Mouse (Mus musculus) megakaryocyte, embryonic 14.5 days (primary cell): ENCODE data around the gene Kdm6b. TPM values are rescaled to one million over a fixed set of nuclear protein-coding genes. Genes with fewer than 3 reads are reported as not detected.
A peak's percentile ranks its signal among the peaks of the same experiment; 100 is the strongest.

Experiments used
- H3K27me3 ChIP-seq: replicated peaks from 2 replicates; pipeline ENCODE3; 2012; ENCODE audit warnings: inconsistent platforms
- H3K36me3 ChIP-seq: replicated peaks from 2 replicates; pipeline ENCODE3; 2012; ENCODE audit warnings: low read length, inconsistent platforms, mixed read lengths
- H3K4me1 ChIP-seq: 2 replicates; pipeline ENCODE4 v1.6.1; 2012; ENCODE audit warnings: inconsistent platforms
- H3K4me3 ChIP-seq: replicated peaks from 2 replicates; pipeline ENCODE3; 2012; ENCODE audit warnings: moderate library complexity, mild to moderate bottlenecking, inconsistent platforms
- H3K9me3 ChIP-seq: 2 replicates; pipeline ENCODE4 v1.6.1; 2012; ENCODE audit warnings: inconsistent platforms
- FLI1 ChIP-seq: IDR thresholded peaks from 2 replicates; pipeline ENCODE4 v1.6.1; 2012; ENCODE audit warnings: low read length, inconsistent platforms, mixed read lengths
- GATA1 ChIP-seq: IDR thresholded peaks from 3 replicates; pipeline ENCODE4 v1.6.1; 2012; ENCODE audit warnings: mixed read lengths, low read length, inconsistent platforms, borderline replicate concordance
- polyA plus RNA-seq: library from polyadenylated mRNA; stranded (reverse); fragments of >175 nt; gene quantifications from 2 replicates; pipeline ENCODE4 v1.2.3, GENCODE M21; 2012; ENCODE audit warnings: low replicate concordance; ENCODE audit not compliant: insufficient read depth

Kdm6b gene
- polyA plus RNA-seq, 1 experiment = 44.5 TPM

DNA sequence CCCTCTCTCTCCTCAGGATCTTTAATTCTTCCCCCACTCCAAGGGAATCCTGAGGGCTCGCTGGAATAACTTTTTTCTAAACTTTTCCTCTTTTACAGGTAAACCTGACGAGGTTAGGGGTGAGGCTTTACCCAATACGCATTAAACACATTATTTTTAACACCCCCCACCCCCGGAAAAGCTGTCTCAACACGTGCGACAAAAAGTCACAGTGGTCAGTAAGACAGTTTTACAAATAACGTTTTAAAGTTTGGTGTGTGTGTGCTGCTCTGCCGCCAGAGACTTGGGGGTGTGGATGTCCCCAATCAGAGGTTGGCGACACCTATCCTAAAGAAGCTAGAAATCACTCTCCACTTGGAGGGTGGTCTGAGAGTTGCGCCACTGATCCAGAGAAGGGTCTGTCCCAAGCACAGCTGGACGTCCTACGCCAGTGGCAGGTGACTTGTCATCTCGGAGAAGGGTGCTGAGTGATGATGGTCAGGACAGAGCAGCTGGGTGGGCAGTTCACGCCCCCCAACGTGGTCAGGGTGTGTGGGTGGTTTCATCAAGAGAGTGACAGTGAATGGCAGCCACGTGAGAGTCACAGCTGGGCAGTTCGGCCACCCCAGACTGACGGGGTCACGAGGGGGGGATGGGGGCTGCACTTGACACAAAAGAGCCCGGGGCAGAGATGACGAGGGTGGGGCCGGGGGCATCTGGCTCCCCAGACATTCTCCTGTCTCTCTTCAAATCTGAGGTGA is 45.7 kb downstream of the Kdm6b start:
- Histone ChIP-seq H3K4me1 (peaks cover 56% of the 10 kb centered on the region), H3K4me3 (peak overlapping the region; percentile 93), H3K36me3 (no peaks in the 10 kb centered on the region), H3K27me3 (peaks cover 82% of the 10 kb centered on the region), H3K9me3 (0 out of 2 replicates have a peak, but pooled peaks cover 1% of the 10 kb centered on the region)
- TF ChIP-seq GATA1 (no peak), FLI1 (no peak)

DNA sequence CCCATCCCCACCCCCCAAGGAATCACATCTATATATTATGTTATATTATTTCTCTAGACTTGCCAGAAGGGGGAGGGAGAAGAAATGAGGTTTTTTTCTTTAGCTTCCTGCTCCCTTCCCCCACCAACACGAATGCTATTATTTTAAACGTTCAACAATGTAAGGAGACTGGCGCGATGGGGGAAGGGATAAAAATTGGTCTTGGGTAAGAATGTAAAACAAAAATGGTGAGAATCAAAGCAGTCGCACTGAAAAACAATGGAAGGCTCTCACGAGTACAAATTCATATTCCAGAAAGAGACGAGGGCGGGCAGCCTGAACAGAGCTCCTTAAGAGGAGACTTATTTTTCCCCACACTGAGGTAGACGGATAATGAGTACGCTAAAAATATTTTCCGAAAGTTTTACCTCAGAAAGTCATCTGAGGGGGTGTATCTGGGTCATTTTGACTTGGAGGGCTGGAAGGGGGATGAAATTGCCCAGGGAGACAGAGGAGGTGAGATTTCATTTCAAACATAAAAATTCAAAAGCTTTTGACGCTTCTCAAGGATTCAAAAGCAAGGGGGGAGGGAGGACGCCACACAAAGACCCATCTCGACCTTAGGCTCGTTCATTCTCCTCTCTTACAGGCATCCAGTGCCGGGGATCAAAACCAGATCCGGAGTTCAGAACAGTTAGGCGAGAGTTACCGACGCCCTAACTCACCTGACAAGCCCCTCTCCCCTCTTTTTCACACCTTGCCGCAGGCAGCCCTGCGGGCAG is 46.4 kb downstream of the Kdm6b start:
- Histone ChIP-seq H3K4me3 (peak overlapping the region; percentile 93), H3K4me1 (peaks cover 49% of the 10 kb centered on the region), H3K9me3 (0 out of 2 replicates have a peak, but pooled peaks cover 2% of the 10 kb centered on the region), H3K36me3 (no peaks in the 10 kb centered on the region), H3K27me3 (peaks cover 79% of the 10 kb centered on the region)
- TF ChIP-seq FLI1 = no peak
- TF ChIP-seq GATA1 = no peak

DNA sequence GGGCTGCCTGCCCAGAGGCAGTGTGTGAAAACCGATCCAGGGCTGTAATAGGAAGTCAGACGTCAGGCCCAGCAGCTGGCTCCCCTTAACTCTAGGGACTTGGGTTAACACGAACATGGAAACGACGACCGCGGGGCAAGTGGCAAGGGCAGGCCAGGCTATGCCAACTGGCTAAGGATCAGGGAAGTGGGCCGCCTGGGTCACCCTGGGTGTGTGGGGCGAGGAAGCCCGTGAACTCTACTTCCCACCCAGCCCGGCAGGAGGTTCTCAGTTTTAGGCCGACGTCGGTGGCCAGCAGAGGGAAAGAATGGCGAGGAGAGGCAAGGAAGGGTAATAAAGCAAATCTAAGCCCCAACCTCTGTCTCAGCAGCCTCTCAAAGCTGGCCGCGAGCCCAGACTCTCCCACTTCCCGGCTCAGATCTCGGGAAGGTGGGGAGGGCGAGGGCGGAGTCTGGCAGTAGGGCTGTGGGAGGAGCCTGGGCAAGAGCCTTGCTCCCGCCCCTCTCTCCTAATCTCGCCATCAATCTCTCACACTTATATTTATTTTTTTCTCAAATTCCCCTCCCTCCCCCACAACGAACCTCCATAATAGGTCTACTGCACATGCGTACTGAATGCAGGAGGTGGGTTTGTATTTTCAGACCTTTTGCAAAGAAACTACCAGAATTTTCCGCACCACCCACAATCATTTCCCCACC is 47.2 kb downstream of the Kdm6b start:
- TF ChIP-seq GATA1 (no peak), FLI1 (no peak)
- Histone ChIP-seq H3K4me1 (peaks cover 43% of the 10 kb centered on the region), H3K27me3 (peaks cover 79% of the 10 kb centered on the region), H3K4me3 (peak overlapping the region; percentile 93), H3K9me3 (0 out of 2 replicates have a peak, but pooled peaks cover 2% of the 10 kb centered on the region), H3K36me3 (no peaks in the 10 kb centered on the region)

DNA sequence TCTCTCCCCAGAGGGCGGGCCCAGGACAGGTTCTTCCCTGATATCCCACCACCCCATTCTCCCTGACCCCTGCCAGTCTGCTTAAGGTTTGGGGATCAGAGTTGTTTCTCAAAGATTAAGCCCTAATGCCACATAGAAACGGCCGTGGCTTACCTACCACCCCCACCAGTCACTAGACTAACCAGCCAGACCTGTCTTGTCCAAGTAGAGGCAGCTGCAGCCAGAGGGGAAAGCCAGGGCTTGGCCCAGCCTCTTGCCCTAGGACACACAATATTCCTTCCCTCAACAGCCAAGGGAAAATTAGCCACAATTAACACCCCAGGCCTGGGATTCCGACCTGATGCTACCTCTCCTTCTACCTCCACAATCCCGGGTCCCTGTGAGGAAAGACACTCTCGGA is 47.8 kb downstream of the Kdm6b start:
- TF ChIP-seq GATA1 (no peak), FLI1 (no peak)
- peaks cover 79% of the 10 kb centered on the region for H3K27me3 ChIP-seq
- 0 out of 2 replicates have a peak, but pooled peaks cover 2% of the 10 kb centered on the region for H3K9me3 ChIP-seq
- no peaks in the 10 kb centered on the region for H3K36me3 ChIP-seq
- peak overlapping the region; percentile 93 for H3K4me3 ChIP-seq
- peaks cover 43% of the 10 kb centered on the region for H3K4me1 ChIP-seq

DNA sequence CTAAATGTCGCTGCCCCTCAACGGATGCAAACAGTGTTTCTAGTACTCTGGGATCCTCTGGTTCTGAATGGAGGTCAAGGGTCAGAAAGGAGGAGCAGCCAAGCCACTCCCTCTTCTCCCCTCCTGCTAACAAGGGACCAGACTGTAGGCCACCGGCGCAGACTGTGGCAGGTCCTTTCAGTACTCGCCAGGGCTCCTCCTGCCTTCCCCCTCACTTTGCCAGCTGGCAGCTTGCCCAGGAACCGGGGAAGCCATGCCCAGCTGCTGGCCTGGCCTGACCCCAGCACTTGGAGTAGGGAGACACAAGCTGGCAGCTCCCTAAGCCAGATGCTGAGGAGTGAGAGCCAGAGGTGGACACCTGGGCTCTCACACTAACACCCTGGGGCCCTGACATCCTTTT is 48.6 kb downstream of the Kdm6b start:
- TF ChIP-seq FLI1 (no peak), GATA1 (no peak)
- Histone ChIP-seq H3K4me1 (peaks cover 47% of the 10 kb centered on the region), H3K36me3 (no peaks in the 10 kb centered on the region), H3K27me3 (peaks cover 84% of the 10 kb centered on the region), H3K9me3 (0 out of 2 replicates have a peak, but pooled peaks cover 2% of the 10 kb centered on the region), H3K4me3 (no peak overlapping the region)

DNA sequence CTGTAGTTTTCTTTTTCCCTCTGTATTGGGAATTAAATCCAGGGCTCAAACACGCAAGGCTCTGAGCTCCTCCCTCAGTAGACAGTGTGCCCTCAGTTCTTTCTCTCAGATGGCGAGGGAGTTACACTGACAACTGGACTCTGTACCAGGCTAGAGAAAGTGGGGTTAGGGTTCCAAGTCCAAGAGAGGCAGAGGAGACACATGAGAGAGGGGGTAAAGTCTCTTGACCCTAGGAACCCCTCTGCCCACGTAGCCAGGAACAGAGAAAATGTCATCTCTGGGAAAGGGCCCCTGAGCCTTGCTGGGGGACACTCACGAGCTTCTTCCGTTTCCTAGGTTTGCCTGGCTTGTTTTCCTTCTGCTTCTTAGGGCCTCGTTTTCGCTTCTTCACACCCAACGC is 49.1 kb downstream of the Kdm6b start:
- H3K4me3 ChIP-seq = no peak overlapping the region
- H3K9me3 ChIP-seq = 0 out of 2 replicates have a peak, but pooled peaks cover 2% of the 10 kb centered on the region
- H3K36me3 ChIP-seq = no peaks in the 10 kb centered on the region
- TF ChIP-seq GATA1 = no peak
- TF ChIP-seq FLI1 = no peak
- H3K4me1 ChIP-seq = peaks cover 47% of the 10 kb centered on the region
- peaks cover 89% of the 10 kb centered on the region for H3K27me3 ChIP-seq

DNA sequence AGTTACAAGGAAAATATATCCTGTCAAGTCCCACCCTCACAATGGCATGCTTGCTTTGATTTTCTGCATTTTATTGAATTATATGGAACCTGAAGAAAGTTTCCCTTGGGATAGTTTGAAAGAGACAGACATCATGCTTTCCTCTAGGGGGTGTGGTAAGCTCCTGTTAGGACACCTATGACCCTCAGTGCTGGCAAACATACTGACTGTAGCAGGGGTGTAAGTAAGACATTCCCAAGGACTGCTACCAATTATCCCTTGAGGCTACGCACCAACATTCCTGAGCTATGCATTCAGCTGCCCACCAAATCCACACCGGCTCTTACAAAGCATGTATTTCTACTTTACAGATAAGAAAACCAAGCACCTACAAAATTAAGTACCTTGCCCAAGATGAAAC is 51.0 kb downstream of the Kdm6b start:
- TF ChIP-seq FLI1 = no peak
- no peak for TF ChIP-seq GATA1
- peaks cover 89% of the 10 kb centered on the region for H3K27me3 ChIP-seq
- H3K9me3 ChIP-seq = 0 out of 2 replicates have a peak, but pooled peaks cover 2% of the 10 kb centered on the region
- no peak overlapping the region for H3K4me3 ChIP-seq
- no peaks in the 10 kb centered on the region for H3K36me3 ChIP-seq
- H3K4me1 ChIP-seq = peaks cover 31% of the 10 kb centered on the region

DNA sequence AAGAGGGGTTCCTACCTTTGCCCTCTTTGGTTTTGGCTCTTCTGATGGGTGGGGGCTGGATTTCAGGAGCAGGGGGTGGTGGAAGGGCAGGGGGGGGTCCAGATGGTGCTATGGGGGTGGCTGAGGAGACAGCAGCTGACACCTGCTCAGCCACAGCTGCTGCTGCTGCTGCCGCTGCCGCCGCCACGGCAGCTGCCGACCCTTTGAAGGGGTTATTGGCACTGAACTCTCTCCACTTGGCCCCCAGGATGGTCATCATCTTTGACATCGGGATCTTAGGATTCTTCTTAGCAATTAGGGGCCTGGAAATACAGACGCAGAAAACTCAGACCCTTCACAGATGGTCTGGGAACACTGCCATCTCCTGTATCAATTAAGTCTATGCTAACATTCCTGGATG is 51.5 kb downstream of the Kdm6b start:
- no peaks in the 10 kb centered on the region for H3K36me3 ChIP-seq
- no peak for TF ChIP-seq GATA1
- no peak for TF ChIP-seq FLI1
- peaks cover 89% of the 10 kb centered on the region for H3K27me3 ChIP-seq
- no peak overlapping the region for H3K4me3 ChIP-seq
- peaks cover 26% of the 10 kb centered on the region for H3K4me1 ChIP-seq
- 0 out of 2 replicates have a peak, but pooled peaks cover 2% of the 10 kb centered on the region for H3K9me3 ChIP-seq

DNA sequence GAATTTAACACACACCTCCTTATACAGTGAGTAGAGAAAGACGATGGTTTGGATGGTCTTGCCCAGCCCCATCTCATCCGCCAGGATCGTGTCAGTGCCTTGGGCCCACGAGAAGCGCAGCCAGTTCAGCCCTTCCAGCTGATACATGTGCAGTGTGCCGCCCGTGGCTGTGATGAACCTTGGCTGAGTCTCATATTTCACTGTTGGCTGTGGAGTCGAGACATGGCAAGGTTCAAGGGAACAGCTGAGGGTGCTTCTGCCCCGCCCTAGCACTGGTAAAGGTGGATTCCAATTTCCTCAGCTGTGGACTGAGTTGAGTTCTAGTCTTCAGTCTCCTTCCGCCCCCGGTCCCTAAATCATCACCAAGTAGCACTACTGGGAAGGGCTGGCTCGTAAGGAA is 55.8 kb downstream of the Kdm6b start:
- Histone ChIP-seq H3K36me3 (no peaks in the 10 kb centered on the region), H3K9me3 (0 out of 2 replicates have a peak, but pooled peaks cover under 1% of the 10 kb centered on the region), H3K4me3 (no peak overlapping the region), H3K27me3 (peaks cover 86% of the 10 kb centered on the region), H3K4me1 (peaks cover 5% of the 10 kb centered on the region; the same call in 1 of the 2 replicates)
- no peak for TF ChIP-seq FLI1

DNA sequence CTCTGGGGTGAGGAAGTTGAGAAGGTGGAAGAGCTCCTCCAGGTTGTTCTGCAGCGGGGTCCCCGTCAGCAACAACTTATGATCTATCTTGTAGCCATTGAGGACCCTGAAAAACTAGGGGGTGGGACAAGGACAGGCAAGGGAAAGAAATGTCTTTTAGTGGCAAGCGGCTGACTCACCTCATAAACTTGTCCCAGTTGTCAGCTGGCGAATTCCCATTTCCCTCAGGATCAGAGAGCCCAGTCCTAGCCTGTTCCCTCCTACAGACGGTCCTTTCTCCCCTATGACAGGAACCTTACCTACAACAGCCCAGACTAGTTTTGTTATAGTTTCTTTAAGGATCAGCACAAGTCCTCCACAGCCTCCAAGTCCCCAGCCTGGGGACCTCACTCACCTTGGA is 56.9 kb downstream of the Kdm6b start:
- TF ChIP-seq FLI1 (no peak), GATA1 (no peak)
- Histone ChIP-seq H3K9me3 (no peaks in the 10 kb centered on the region), H3K4me1 (peaks cover 5% of the 10 kb centered on the region; the same call in 1 of the 2 replicates), H3K27me3 (peaks cover 86% of the 10 kb centered on the region), H3K36me3 (no peaks in the 10 kb centered on the region), H3K4me3 (no peak overlapping the region)

Other genes starting within 250 kb of the Kdm6b start
- not detected in 2 replicates for gene Alox8, start 215.8 kb downstream of the Kdm6b start, polyA plus RNA-seq
- 0.07 and 0.38 TPM in 2 replicates for gene Gucy2e, start 176.6 kb downstream of the Kdm6b start, polyA plus RNA-seq
- 1.7 and 9.3 TPM in 2 replicates for gene Cntrob, start 89.9 kb downstream of the Kdm6b start, polyA plus RNA-seq
- 11.6 TPM in 1 of 2 replicates, not detected in the other for gene Trappc1, start 89.7 kb downstream of the Kdm6b start, polyA plus RNA-seq
- not detected in 2 replicates for gene Kcnab3, start 87.4 kb downstream of the Kdm6b start, polyA plus RNA-seq
- gene Rnf227, start 73.2 kb downstream of the Kdm6b start, polyA plus RNA-seq = not detected in 2 replicates
- 14.5 and 29.7 TPM in 2 replicates for gene Chd3, start 44.3 kb downstream of the Kdm6b start, polyA plus RNA-seq
- gene Naa38, start 18.2 kb downstream of the Kdm6b start, polyA plus RNA-seq = 33.8 and 159 TPM in 2 replicates
- 0.25 and 2.4 TPM in 2 replicates for gene Cyb5d1, start 18.0 kb downstream of the Kdm6b start, polyA plus RNA-seq
- 0.35 TPM in 1 of 2 replicates, not detected in the other for gene Tmem88, start 15.4 kb downstream of the Kdm6b start, polyA plus RNA-seq
- 0.95 TPM in 1 of 2 replicates, not detected in the other for gene Dnah2, start 135.4 kb upstream of the Kdm6b start, polyA plus RNA-seq
- 0.51 and 2.1 TPM in 2 replicates for gene Efnb3, start 146.5 kb upstream of the Kdm6b start, polyA plus RNA-seq
- 19.7 and 50.2 TPM in 2 replicates for gene Wrap53, start 166.6 kb upstream of the Kdm6b start, polyA plus RNA-seq
- 53.2 and 68.6 TPM in 2 replicates for gene Trp53, start 166.7 kb upstream of the Kdm6b start, polyA plus RNA-seq
- 2.8 and 4.2 TPM in 2 replicates for gene Atp1b2, start 192.3 kb upstream of the Kdm6b start, polyA plus RNA-seq
- gene Shbg, start 204.2 kb upstream of the Kdm6b start, polyA plus RNA-seq = not detected in 2 replicates
- not detected in 2 replicates for gene Sat2, start 208.3 kb upstream of the Kdm6b start, polyA plus RNA-seq
- gene Fxr2, start 219.3 kb upstream of the Kdm6b start, polyA plus RNA-seq = 65.7 and 84.9 TPM in 2 replicates
- gene Sox15, start 241.6 kb upstream of the Kdm6b start, polyA plus RNA-seq = not detected in 2 replicates
- gene Mpdu1, start 249.0 kb upstream of the Kdm6b start, polyA plus RNA-seq = 16.2 and 31.6 TPM in 2 replicates